Mouse (Mus musculus) intestine, embryonic 14.5 days (tissue): Measurements from ENCODE around the gene 1700067K01Rik. TPM values are rescaled to one million over a fixed set of nuclear protein-coding genes. Genes with fewer than 3 reads are reported as not detected.

Source experiments
- ATAC-seq: fragments of 200-750 bp; cut with Nextera tagmentation; replicated peaks from 2 replicates; pipeline ENCODE4 v1.8.0; 2017; ENCODE audit warnings: low read depth, moderate number of reproducible peaks, moderate TSS enrichment, moderate library complexity; ENCODE audit not compliant: low FRiP score, low TSS enrichment
- DNase-seq: peaks from one replicate; pipeline ENCODE4 v3.0.0-alpha.2; 2018; ENCODE audit warnings: low spot score
- H3K27ac ChIP-seq: fragments of 300-500 bp; sonication (generic); 2 replicates; pipeline ENCODE4 v1.5.1; 2014; ENCODE audit warnings: low read depth, mild to moderate bottlenecking, control low read depth
- H3K27me3 ChIP-seq: fragments of 300-500 bp; sonication (generic); replicated peaks from 2 replicates; pipeline ENCODE4 v1.6.1; 2014; ENCODE audit warnings: low read length, control low read depth; ENCODE audit not compliant: control insufficient read depth, insufficient read depth
- H3K36me3 ChIP-seq: fragments of 300-500 bp; sonication (generic); 2 replicates; pipeline ENCODE4 v1.6.1; 2014; ENCODE audit warnings: low read length, control low read depth; ENCODE audit not compliant: control insufficient read depth, insufficient read depth
- H3K4me1 ChIP-seq: fragments of 300-500 bp; sonication (generic); replicated peaks from 2 replicates; pipeline ENCODE4 v1.6.1; 2014; ENCODE audit warnings: low read length, control low read depth, mixed read lengths; ENCODE audit not compliant: control insufficient read depth, insufficient read depth
- H3K4me2 ChIP-seq: fragments of 300-500 bp; sonication (generic); 2 replicates; pipeline ENCODE4 v1.6.1; 2014; ENCODE audit warnings: low read length
- H3K4me3 ChIP-seq: fragments of 300-500 bp; sonication (generic); 2 replicates; pipeline ENCODE4 v1.5.1; 2014; ENCODE audit warnings: low read depth, low read length, control low read depth, mixed read lengths
- H3K9ac ChIP-seq: fragments of 300-500 bp; sonication (generic); 2 replicates; pipeline ENCODE4 v1.6.1; 2014; ENCODE audit warnings: mild to moderate bottlenecking, low read length
- H3K9me3 ChIP-seq: fragments of 300-500 bp; sonication (generic); 2 replicates; pipeline ENCODE4 v1.6.1; 2016; ENCODE audit warnings: low read length, control low read depth; ENCODE audit not compliant: control insufficient read depth
- WGBS: fragments of 180-500 bp; shearing (Covaris S2); extraction: QIAGEN DNeasy Blood & Tissue Kit; methylation state at CpG from one replicate; pipeline ENCODE4 v1.1.7; 2014; 5-methylcytosine and 5-hydroxymethylcytosine counted together
- polyA plus RNA-seq: library from polyadenylated mRNA; unstranded; fragments of >200 nt; fragmentation: Nextera tagmentation; extraction: Ambion mirVana; gene quantifications from 2 replicates; pipeline ENCODE4 v1.2.1, GENCODE M21; 2014

The 1700067K01Rik gene
- polyA plus RNA-seq, result 0.39 and 0.66 TPM in 2 replicates

DNA sequence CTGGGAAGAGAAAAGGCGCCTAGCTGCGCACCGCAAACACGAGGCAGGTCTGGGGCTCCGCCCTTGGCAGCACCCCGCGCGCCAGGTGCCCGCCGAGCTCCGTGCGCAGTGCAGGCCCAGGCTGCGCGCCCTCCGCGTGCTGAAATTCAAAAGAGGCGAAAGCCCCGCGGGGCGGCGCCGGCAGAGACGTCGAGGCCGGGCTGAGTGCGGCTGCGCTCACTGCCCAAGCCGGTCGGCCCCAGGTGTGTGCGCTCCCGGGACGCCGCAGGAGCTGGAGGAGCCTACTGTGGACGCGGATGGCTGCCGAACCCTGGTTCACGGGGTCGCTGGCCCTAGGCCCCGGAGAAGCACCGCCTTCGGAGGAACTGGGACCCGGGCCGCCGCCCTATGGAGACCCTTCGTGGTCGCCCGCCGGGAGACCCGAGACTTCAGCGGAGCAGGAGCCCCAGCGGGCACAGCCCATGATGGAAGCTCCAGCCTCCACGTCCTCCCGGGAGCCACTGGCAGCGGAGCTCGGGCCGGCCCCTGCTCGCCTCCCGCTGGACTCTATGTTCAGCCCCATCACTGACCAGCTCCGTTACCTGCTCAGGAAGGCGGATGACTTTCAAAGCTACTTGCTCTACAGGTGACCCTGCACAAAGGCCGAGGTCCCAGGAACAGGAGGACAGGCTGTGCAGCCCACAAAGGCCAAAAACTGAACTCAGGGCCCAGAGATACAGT is at the start of gene 1700067K01Rik:
1700067K01Rik (plus strand) TSS at position 222 of the 720 bp plus-strand sequence.
- H3K36me3 ChIP-seq, result peaks cover 26% of the 10 kb centered on the region
- no peaks in the 10 kb centered on the region for H3K9me3 ChIP-seq
- H3K4me3 ChIP-seq, result no peak within 1 kb of the TSS
- 43% methylated on average over 61 of the region's 61 CpGs for WGBS
- H3K4me1 ChIP-seq, result peaks cover 19% of the 10 kb centered on the region
- ATAC-seq (no peak), DNase-seq (no peak)
- H3K27me3 ChIP-seq, result no peaks in the 10 kb centered on the region
- no peak within 1 kb of the TSS for H3K4me2 ChIP-seq
- no peak within 1 kb of the TSS for H3K27ac ChIP-seq
- no peak within 1 kb of the TSS for H3K9ac ChIP-seq

DNA sequence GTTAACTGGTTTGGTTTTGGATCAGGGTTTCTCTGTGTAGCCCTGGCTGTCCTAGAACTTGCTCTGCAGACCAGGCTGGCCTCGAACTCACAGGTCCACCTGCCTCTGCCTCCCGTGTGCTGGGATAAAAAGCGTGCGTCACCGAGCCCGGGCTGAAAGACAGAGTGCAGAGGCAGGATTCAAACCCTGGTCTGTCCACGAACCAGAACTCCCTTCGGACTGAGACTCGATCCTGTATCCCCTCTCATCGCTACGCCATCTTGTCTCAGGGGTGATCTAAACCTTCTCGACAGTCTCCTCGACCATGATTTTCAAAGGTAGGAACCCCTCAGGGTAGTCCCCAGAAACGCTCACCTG is 46.6 kb upstream of the 1700067K01Rik start:
- Histone ChIP-seq H3K27me3 (no peaks in the 10 kb centered on the region), H3K4me3 (peak overlapping the region; percentile 74), H3K4me1 (peaks cover 10% of the 10 kb centered on the region), H3K36me3 (no peaks in the 10 kb centered on the region), H3K27ac (no peak overlapping the region), H3K4me2 (peak overlapping the region; percentile 56), H3K9ac (peak overlapping the region; percentile 45), H3K9me3 (no peaks in the 10 kb centered on the region)
- no peak for DNase-seq
- no peak for ATAC-seq
- WGBS, result 2% methylated on average over 14 of the region's 14 CpGs

DNA sequence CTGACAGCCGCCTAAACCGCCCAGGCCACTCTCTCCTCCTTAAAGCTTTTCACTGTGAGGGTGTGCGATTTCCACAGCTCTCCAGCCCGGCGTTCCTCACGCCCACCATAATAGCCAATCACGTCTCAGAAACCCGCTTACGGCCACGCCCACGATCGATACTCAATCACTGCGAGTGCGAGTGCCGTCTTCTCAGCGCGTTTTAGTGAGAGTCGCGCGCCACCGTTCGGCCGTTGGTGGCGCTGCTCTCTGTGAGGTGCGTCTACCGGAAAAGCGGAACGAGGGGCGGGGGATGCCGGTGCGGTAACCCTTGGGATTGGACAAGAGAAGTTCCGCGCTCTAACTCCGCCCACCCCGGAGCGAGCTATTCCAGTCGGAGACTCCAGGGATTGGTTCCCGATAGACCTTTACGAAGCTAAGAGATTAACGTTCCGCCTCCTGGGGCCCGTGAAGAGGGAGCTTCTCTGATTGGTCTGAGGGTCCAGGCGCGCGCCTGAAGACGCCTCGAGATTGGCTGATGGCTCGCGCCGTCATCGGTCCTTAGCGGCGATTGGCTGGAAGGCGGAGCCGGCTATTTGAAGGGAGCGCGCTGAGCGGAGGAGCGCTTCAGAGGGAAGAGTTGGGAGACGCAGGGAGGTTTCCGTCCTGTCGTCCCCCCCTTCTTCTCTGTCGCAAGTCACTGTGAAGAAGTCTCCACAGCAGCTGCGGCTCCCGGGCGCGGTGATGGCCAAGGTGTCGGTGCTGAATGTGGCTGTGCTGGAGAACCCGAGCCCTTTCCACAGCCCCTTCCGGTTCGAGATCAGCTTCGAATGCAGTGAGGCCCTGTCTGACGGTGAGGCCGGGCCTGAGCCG is 46.0 kb upstream of the 1700067K01Rik start, which contains the start of the genes Gm10644 and Asf1b:
Gm10644 (minus strand) TSS at position 100 of the 852 bp plus-strand sequence.
Asf1b (plus strand) TSS at position 402 of the 852 bp plus-strand sequence.
- under 1% methylated on average over 74 of the region's 75 CpGs for WGBS
- H3K4me2 ChIP-seq, result peak within 1 kb of the TSS; percentile 72
- H3K36me3 ChIP-seq, result no peaks in the 10 kb centered on the region
- H3K4me1 ChIP-seq, result peaks cover 10% of the 10 kb centered on the region
- DNase-seq, result peak; percentile 96
- peak within 1 kb of the TSS; percentile 56 for H3K9ac ChIP-seq
- peak within 1 kb of the TSS; percentile 74 for H3K4me3 ChIP-seq
- no peak within 1 kb of the TSS for H3K27ac ChIP-seq
- no peaks in the 10 kb centered on the region for H3K9me3 ChIP-seq
- no peaks in the 10 kb centered on the region for H3K27me3 ChIP-seq
- peak; percentile 99 for ATAC-seq

- peaks cover 10% of the 10 kb centered on the region for H3K4me1 ChIP-seq
- H3K4me3 ChIP-seq, result peak overlapping the region; percentile 74
- 4% methylated on average over 15 of the region's 15 CpGs for WGBS
- ATAC-seq, result no peak
- no peak for DNase-seq
- H3K36me3 ChIP-seq, result no peaks in the 10 kb centered on the region
- peak overlapping the region; percentile 56 for H3K9ac ChIP-seq
- no peak overlapping the region for H3K27ac ChIP-seq
- H3K4me2 ChIP-seq, result peak overlapping the region; percentile 72
- H3K9me3 ChIP-seq, result no peaks in the 10 kb centered on the region
- no peaks in the 10 kb centered on the region for H3K27me3 ChIP-seq
These were observed 45.4 kb upstream of the 1700067K01Rik start for GRCm38 (mm10) chr8:83955958-83956218.

DNA sequence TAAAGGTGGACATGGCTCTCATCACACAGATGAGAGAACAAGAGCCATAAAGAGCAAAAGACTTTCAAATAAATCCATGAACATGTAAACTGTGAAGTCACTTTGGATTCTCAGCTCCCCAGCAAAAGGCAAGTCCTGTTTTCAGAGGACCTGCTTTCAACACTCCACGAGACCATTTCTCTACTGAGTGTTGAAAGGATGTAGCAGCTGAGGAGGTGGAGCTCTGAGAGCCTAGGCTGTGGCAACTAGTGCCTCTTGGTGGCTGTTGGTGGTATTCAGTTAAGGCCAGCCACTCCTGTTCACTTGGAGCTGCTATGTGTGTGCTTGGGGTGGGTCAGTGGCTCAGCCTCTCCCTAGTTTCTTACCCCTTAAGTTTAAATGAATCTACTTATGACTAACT is 44.5 kb upstream of the 1700067K01Rik start:
- Histone ChIP-seq H3K4me3 (peak overlapping the region; percentile 74), H3K9ac (peak overlapping the region; percentile 56; the same call in 1 of the 2 replicates), H3K4me1 (peaks cover 10% of the 10 kb centered on the region), H3K27ac (no peak overlapping the region), H3K27me3 (no peaks in the 10 kb centered on the region), H3K9me3 (no peaks in the 10 kb centered on the region), H3K4me2 (peak overlapping the region; percentile 72), H3K36me3 (no peaks in the 10 kb centered on the region)
- no peak for ATAC-seq
- 20% methylated on average over 1 of the region's 1 CpGs for whole genome bisulfite sequencing
- no peak for DNase-seq

- Histone ChIP-seq H3K36me3 (peaks cover 32% of the 10 kb centered on the region), H3K9ac (no peak overlapping the region), H3K4me3 (no peak overlapping the region), H3K27ac (no peak overlapping the region), H3K9me3 (no peaks in the 10 kb centered on the region), H3K4me1 (no peaks in the 10 kb centered on the region), H3K4me2 (no peak overlapping the region), H3K27me3 (no peaks in the 10 kb centered on the region)
- DNase-seq, result no peak
- no peak for ATAC-seq
- 89% methylated on average over 5 of the region's 5 CpGs for WGBS
These were observed 37.1 kb upstream of the 1700067K01Rik start for GRCm38 (mm10) chr8:83964015-83964765.

DNA sequence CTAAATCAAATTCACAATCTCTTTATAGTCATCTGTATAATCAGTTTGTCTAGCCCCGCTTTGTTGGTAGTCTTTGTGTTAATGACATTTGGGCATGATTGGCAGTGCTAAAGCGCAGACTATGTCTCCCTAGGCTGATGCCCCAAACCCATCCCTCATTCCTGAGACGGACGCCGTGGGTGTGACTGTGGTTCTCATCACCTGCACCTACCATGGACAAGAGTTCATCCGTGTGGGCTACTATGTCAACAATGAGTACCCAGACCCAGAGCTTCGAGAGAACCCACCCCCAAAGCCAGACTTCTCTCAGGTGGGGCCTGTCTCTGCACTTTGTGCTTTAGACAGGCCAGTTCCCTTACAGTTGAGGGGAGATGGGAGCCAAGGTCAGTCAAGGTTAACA is 33.6 kb upstream of the 1700067K01Rik start:
- no peaks in the 10 kb centered on the region for H3K27me3 ChIP-seq
- 87% methylated on average over 7 of the region's 7 CpGs for WGBS
- 0 out of 2 replicates have a peak, but pooled peaks cover 4% of the 10 kb centered on the region for H3K4me1 ChIP-seq
- H3K4me2 ChIP-seq, result no peak overlapping the region
- H3K9me3 ChIP-seq, result no peaks in the 10 kb centered on the region
- H3K9ac ChIP-seq, result no peak overlapping the region
- H3K36me3 ChIP-seq, result peaks cover 40% of the 10 kb centered on the region
- no peak overlapping the region for H3K4me3 ChIP-seq
- DNase-seq (no peak), ATAC-seq (no peak)
- no peak overlapping the region for H3K27ac ChIP-seq

GRCm38 (mm10) chr8:83971121-83971520 is 30.2 kb upstream of the 1700067K01Rik start:
- no peak for ATAC-seq

More at GRCm38 (mm10) chr8:83971121-83971520, 30.2 kb upstream of the 1700067K01Rik start:
- no peak overlapping the region for H3K9ac ChIP-seq
- no peak overlapping the region for H3K4me3 ChIP-seq
- no peaks in the 10 kb centered on the region for H3K9me3 ChIP-seq
- peaks cover 14% of the 10 kb centered on the region for H3K4me1 ChIP-seq
- no peaks in the 10 kb centered on the region for H3K27me3 ChIP-seq
- DNase-seq, result no peak
- no peak overlapping the region for H3K4me2 ChIP-seq
- H3K36me3 ChIP-seq, result peaks cover 32% of the 10 kb centered on the region
- no peak overlapping the region for H3K27ac ChIP-seq
- 84% methylated on average over 4 of the region's 4 CpGs for WGBS
